Mouse (Mus musculus) cortical plate, adult 2 months (tissue): ENCODE measurements around the gene Scnn1a.

Experiments used
- CTCF ChIP-seq: fragments of 200-500 bp; IDR thresholded peaks from 2 replicates; pipeline ENCODE4 v1.5.1; 2011; ENCODE audit warnings: mild to moderate bottlenecking, control low read depth, low read length; ENCODE audit not compliant: insufficient read depth; ENCODE audit errors: extremely low read depth
- POLR2A ChIP-seq: fragments of 200-500 bp; IDR thresholded peaks from 2 replicates; pipeline ENCODE4 v1.6.1; 2011; ENCODE audit warnings: mild to moderate bottlenecking, low read length, control low read depth; ENCODE audit not compliant: insufficient read depth; ENCODE audit errors: extremely low read depth

DNA sequence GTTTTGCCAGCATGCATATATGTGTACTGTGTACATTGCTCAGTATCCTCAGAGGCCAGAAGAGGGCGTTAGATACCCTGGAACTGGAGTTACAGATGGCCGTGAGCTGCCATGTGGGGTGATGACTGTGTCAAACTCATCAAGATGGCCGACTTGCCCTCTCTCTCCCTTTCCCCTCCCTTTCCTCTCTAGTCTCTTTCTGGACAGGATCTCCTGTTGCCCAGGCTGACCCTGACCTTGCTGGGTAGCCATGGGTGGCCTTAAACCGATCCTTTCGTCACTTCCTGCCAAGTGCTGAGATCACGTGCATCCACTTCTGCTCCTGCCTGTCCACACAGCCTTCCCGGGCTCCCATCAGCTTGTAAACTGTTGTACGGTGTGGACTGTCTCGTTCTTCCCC lies 39.5 kb downstream of the Scnn1a start:
- no peak for TF ChIP-seq POLR2A
- TF ChIP-seq CTCF: no peak
